Mouse (Mus musculus) left cerebral cortex, adult 18-20 months (tissue): ENCODE measurements around the gene Trmo. TPM values are rescaled to one million over a fixed set of nuclear protein-coding genes. Genes with fewer than 3 reads are reported as not detected.
A peak's percentile ranks its signal among the peaks of the same experiment; 100 is the strongest.

Experiments used
- DNase-seq, 2 experiments: peaks; one replicate each; pipeline ENCODE4 v3.0.0; 2021 to 2022; ENCODE audit warnings: low spot score in 2 of 2, mixed read lengths in 1 of 2
- long read RNA-seq, 2 experiments: library from polyadenylated mRNA; stranded (forward); transcript quantifications; one replicate each; pipeline ENCODE4 v2.0.0; 2021
- total RNA-seq, 2 experiments: library from RNA; stranded (reverse); gene quantifications; 2 replicates each; pipeline ENCODE4 v1.2.3; 2021

Trmo gene
- 1 to 10 TPM; 3.7 to 4.3 TPM for total RNA-seq
- long read RNA-seq, experiment 1, partial matches to known transcripts, result 0 of 6 reads
- long read RNA-seq, experiment 1, other reads (novel, unspliced or antisense), result 2 of 6 reads
- long read RNA-seq, experiment 2, partial matches to known transcripts, result 1 of 4 reads
- long read RNA-seq, experiment 2, other reads (novel, unspliced or antisense), result 1 of 4 reads

- DNase-seq, result peak; percentile 93 to 95
Measured at GRCm38 (mm10) chr4:46389013-46389611, at the start of gene Trmo. Gene Trmo (minus strand): TSS chr4:46389437.

GRCm38 (mm10) chr4:46432339-46433036 is 43.3 kb upstream of the Trmo start:
- no peak for DNase-seq

DNA sequence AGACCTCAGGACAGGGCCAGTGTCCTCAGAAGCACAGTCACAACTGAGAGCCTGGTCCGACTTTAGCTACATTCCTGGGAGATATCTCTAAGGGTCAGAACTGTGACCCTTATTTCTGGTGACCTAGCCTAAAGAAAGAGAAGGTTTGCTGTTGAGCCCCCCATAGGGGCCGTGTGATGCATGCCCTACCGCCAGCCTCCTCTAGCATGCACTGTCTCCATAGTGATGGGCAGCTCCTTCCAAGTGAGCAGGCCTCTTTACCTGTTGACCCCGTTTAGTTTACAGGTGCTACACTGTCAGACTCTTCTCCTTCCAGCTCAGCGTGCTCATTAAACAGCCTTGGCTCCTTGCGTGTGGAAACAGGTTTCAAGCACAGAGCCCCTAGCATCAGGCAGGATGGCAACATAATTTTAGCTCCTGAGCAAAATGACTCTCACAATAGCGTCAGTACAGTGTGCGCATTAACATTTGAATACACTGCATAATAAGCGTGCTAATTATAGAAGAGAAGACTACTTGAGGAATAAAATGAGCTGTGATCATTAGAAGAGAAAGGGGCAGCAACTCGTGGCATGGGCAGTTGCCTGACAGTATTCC is 39.8 kb upstream of the Trmo start:
- DNase-seq, result no peak

DNA sequence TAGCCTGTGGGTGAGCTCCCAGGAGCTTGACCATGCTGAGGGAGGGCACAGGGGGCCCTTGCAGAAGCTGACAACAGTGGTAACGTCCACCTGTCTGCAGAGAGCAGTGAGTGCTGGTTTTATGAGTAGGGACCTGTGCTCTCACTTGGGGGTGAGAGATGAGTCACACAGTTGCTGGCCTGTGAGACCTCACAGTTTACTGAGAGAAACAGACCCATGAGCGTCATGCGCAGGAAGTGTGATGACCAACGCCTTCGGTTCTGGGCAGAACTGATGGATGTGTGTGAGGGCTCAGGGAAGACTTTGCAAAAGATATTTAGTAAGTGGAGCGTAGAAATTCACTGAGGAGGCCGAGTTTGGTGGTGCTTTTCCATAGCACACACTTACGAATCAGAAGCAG is 33.4 kb upstream of the Trmo start:
- no peak for DNase-seq

DNA sequence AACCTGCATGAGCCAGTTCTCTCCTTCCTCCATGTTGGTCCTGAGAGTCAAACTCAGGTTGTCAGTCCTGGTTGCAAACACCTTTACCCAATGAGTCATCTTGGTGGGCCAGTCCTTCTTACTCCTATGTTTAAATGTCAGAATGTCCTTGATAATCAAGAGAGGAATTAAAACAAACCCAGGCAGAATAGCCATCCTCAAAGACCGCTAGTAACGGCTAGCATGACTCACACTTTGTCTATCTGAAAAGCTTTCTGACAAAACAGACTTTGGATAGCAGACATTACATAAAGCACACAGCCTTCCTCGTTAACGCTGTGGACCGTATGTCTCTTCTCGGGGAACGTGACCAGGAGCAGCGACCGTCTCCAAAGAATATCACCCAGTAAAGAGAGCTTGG is 29.6 kb upstream of the Trmo start:
- DNase-seq, result no peak

GRCm38 (mm10) chr4:46417491-46417890 is 28.3 kb upstream of the Trmo start:
- no peak for DNase-seq

DNA sequence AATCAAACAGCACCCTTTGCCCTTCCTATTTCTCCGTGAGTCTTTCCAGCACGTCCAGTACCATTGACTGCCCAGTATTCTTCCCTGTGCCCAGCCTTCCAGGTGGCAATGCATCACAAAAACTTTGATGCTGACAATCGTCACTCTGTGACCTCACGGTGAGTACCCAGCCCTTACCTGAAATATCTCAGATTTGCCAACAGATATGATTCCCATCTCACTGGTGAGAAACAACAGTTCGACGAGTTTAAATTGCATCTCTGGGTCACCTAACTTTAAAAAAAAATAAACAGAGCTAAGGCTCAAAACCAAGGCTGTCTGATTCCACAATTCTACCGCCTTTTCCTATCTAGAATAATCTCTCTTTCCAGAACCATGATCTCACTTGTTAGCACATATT is 24.2 kb upstream of the Trmo start, which contains the start of gene Hemgn:
Hemgn (minus strand) TSS at position 101 of the 400 bp plus-strand sequence.
- no peak for DNase-seq

DNA sequence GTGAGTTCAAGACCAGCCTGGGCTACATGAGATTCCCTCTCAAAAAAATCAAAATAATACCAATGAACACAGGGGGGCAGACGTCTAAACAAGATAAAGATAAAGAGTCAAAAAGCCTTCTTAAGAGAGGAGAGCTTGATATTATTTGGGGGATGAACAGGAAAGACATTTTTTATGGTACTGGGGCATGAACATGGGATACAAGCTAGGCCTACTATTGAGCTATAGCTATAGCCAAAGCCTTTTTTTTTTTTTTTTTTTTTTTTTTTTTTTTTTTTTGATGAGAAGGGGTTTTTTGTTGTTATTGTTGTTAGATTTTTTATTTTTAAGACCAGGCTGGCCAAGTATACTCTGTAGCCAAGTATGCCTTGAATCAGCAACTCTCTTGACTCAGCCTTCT is 22.9 kb upstream of the Trmo start:
- no peak for DNase-seq

DNA sequence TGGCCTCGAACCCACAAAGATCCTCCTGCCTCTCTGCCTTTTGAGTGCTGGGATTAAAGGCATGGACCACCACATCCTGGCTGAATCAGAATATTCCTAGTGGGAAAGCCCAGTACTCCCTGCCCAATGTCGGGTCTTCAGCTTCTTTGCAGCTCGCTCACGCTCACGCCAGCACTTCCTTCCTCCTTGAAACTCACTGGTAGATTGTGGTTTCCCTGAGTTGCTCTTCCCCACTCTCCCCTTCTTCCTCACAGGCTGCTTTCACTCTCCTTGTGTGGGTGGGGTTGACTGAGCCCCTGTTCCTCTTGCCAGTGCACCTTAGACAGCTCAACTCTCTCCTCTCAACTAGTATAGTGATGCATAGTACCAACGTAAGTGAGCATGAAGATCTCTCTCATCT is 22.3 kb upstream of the Trmo start:
- DNase-seq, result no peak

- no peak for DNase-seq
Measured at GRCm38 (mm10) chr4:46410677-46411076, 21.4 kb upstream of the Trmo start.

- no peak for DNase-seq
Measured at GRCm38 (mm10) chr4:46406966-46407703, 17.9 kb upstream of the Trmo start.

DNA sequence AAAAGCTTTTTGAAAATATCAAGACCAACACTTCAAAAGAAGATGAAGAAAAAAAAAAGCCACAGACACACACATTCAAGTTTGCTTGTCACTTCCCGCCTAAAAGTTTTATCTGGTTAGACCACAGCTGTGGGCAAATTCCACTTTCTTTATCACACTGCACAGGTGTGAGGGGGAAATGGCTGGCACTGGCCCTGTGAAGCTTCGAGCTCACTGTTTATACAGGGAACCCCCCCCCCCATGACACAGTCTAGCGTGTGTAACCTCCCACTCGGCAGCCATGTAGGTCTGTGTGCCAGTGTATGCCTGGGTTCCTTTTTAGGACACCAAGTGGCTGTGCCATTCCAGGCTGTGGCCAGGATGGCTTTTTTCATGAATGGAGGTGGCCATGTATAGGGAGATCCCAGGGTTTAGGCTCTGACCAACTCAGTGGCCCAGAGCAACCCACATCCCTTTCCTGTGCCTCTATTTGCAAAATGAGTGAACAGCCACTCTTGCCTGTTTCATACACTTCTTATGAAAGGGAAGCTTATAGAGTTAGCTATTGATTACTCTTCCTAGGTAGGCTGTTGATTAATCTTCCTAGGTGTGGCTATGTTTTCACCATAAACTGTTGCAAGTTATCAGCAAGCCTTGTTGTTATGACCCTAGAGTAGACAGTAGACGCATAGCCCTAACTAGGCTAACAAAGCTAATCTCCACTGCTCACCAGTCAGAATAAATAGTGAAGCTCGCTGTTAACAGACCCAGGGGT is 15.0 kb upstream of the Trmo start:
- DNase-seq, result no peak

DNA sequence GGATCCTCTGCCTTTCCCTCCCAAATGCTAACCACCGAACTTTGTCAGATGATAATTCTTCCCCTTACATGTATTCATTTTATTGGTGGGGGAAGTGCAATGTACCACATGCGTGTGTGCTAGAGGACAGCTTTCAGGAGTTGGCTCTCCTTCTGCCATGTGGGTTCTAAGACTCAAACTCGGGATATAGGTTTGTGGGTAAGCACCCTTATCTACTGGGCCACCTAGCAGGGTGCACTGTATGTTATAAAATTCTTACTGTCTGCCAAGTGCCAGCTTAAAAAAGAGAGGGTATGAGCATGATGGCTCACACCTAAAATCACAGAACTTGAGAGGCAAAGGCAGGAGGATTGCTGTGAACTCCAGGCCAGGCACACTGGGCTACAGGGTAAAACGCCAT is 9.6 kb upstream of the Trmo start:
- no peak for DNase-seq

DNA sequence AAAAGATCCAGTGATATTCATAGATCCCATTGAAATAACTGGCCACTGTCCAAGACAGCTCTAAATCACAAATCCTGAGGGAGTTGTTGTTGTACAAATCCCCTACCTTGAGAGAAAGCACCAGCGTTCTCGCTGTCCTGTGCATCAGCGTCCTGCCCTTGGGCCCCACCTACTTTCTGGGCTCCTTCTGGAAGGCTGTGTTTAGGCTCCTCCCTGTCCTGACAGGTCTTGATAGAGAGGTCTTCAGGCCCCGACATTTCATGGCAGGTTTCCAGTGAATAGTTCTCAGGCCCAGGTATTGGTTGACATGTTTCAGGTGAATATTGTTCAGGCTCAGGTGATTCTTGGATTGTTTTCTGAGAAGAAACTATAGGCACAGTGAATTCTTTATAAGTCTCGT is 6.5 kb upstream of the Trmo start:
- no peak for DNase-seq

- no peak for DNase-seq
Measured at GRCm38 (mm10) chr4:46394388-46394787, 5.2 kb upstream of the Trmo start.

DNA sequence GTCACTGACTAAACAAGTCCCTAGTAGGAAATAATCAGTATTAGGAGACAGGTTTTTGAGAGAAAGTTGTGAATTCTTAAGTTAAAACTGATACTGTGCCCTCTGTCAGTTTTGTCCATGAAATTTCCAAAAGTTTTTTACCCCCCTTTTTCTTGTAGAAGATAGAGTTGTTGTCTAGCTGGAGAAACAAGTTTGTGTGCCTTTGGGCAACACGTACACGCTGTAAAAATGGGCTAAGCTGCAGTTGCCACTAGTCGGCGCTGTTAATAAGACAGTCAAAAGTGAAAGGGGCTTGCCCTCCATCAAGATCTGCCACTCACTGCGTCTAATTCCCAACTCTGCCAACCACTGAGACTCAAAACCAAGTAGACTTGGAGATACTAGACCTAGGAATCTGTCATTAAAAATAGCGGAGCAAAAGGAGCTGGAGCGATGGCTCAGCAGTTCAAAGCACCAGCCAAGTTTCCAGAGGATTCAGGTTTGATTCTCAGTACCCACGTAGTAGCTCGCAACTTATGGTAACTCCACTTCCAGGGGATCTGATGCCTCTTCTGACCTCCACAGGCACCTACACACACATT is 1.2 kb upstream of the Trmo start:
- peak; percentile 61 to 68 for DNase-seq

GRCm38 (mm10) chr4:46389612-46390341 is 540 bp upstream of the Trmo start:
- DNase-seq, result no peak

GRCm38 (mm10) chr4:46388556-46388955 is 681 bp downstream of the Trmo start:
- no peak for DNase-seq

- peak; percentile 83 to 85 for DNase-seq
Measured at GRCm38 (mm10) chr4:46374869-46375368, 14.3 kb downstream of the Trmo start.

- peak; percentile 17 to 29 for DNase-seq
Measured at GRCm38 (mm10) chr4:46374455-46374854, 14.8 kb downstream of the Trmo start.
